Mouse (Mus musculus) stomach, postnatal 0 days (tissue): ENCODE measurements at regions not wholly inside any gene's neighbourhood (a gene's known extent, or its start where the extent isn't known, plus 50 kb on each side); places are given as distances from the start of the nearest gene placed in this dataset.

ENCODE experiments used
- CTCF ChIP-seq: IDR thresholded peaks from 2 replicates; pipeline ENCODE4 v1.5.1; 2016; ENCODE audit warnings: antibody characterized with exemption, low read depth, mild to moderate bottlenecking, moderate library complexity
- EP300 ChIP-seq: optimal IDR thresholded peaks from 2 replicates; pipeline ENCODE3; 2016; ENCODE audit warnings: antibody characterized with exemption

- TF ChIP-seq CTCF (no peak), EP300 (no peak)
These were observed 362.1 kb downstream of the Mllt3 start for GRCm38 (mm10) chr4:87671101-87671500.
